Mouse (Mus musculus) lung, embryonic 14.5 days (tissue): ENCODE results near the gene Smarcal1. TPM values are rescaled to one million over a fixed set of nuclear protein-coding genes. Genes with fewer than 3 reads are reported as not detected.

Source experiments
- ATAC-seq: fragments of 200-750 bp; cut with Nextera tagmentation; 2 replicates; pipeline ENCODE4 v1.8.0; 2017; ENCODE audit warnings: mild to moderate bottlenecking, moderate TSS enrichment, moderate library complexity; ENCODE audit not compliant: insufficient read depth
- DNase-seq: peaks from one replicate; pipeline ENCODE4 v3.0.0-alpha.2; 2015
- H3K27ac ChIP-seq: fragments of 300-500 bp; sonication (generic); 2 replicates; pipeline ENCODE4 v1.5.1; 2014; ENCODE audit warnings: low read depth, mild to moderate bottlenecking, moderate library complexity
- H3K27me3 ChIP-seq: fragments of 300-500 bp; sonication (generic); 2 replicates; pipeline ENCODE4 v1.6.1; 2014; ENCODE audit warnings: low read length, control low read depth; ENCODE audit not compliant: insufficient read depth
- H3K36me3 ChIP-seq: fragments of 300-500 bp; sonication (generic); 2 replicates; pipeline ENCODE4 v1.6.1; 2014; ENCODE audit warnings: control low read depth; ENCODE audit not compliant: insufficient read depth
- H3K4me1 ChIP-seq: fragments of 300-500 bp; sonication (generic); 2 replicates; pipeline ENCODE4 v1.6.1; 2014; ENCODE audit warnings: antibody characterized with exemption, control low read depth; ENCODE audit not compliant: insufficient read depth
- H3K4me2 ChIP-seq: fragments of 300-500 bp; sonication (generic); 2 replicates; pipeline ENCODE4 v1.6.1; 2014; ENCODE audit warnings: mild to moderate bottlenecking
- H3K4me3 ChIP-seq: fragments of 300-500 bp; sonication (generic); 2 replicates; pipeline ENCODE4 v1.5.1; 2014; ENCODE audit warnings: low read depth, low read length
- H3K9ac ChIP-seq: fragments of 300-500 bp; sonication (generic); 2 replicates; pipeline ENCODE4 v1.6.1; 2014
- H3K9me3 ChIP-seq: fragments of 300-500 bp; sonication (generic); 2 replicates; pipeline ENCODE4 v1.6.1; 2016; ENCODE audit warnings: low read depth, low read length, control low read depth
- CTCF ChIP-seq: IDR thresholded peaks from 2 replicates; pipeline ENCODE4 v1.5.1; 2016; ENCODE audit warnings: antibody characterized with exemption, low read depth
- WGBS: fragments of 180-500 bp; shearing (Covaris S2); extraction: QIAGEN DNeasy Blood & Tissue Kit; methylation state at CpG from one replicate; pipeline ENCODE4 v1.1.7; 2014; 5-methylcytosine and 5-hydroxymethylcytosine counted together
- polyA plus RNA-seq: library from polyadenylated mRNA; unstranded; fragments of >200 nt; fragmentation: Nextera tagmentation; extraction: Ambion mirVana; gene quantifications from 2 replicates; pipeline ENCODE4 v1.2.1, GENCODE M21; 2014

Gene Smarcal1
- polyA plus RNA-seq, 1 experiment from 2014 or later: 26.7 TPM

- no peak for TF ChIP-seq CTCF
- no peak overlapping the region for H3K27ac ChIP-seq
- peaks cover 71% of the 10 kb centered on the region for H3K36me3 ChIP-seq
- no peaks in the 10 kb centered on the region for H3K9me3 ChIP-seq
- H3K4me3 ChIP-seq: no peak overlapping the region
- no peak for ATAC-seq
- H3K9ac ChIP-seq: no peak overlapping the region
- 84% methylated on average over 6 of the region's 6 CpGs for WGBS
- DNase-seq: no peak
- H3K27me3 ChIP-seq: no peaks in the 10 kb centered on the region
- no peak overlapping the region for H3K4me2 ChIP-seq
- no peaks in the 10 kb centered on the region for H3K4me1 ChIP-seq
Observed at GRCm38 (mm10) chr1:72612172-72612571, 29.1 kb downstream of the Smarcal1 start.

- ATAC-seq: no peak
- no peak overlapping the region for H3K27ac ChIP-seq
- 50% methylated on average over 5 of the region's 5 CpGs for WGBS
- H3K4me3 ChIP-seq: no peak overlapping the region
- peaks cover 21% of the 10 kb centered on the region for H3K36me3 ChIP-seq
- H3K27me3 ChIP-seq: no peaks in the 10 kb centered on the region
- no peak overlapping the region for H3K4me2 ChIP-seq
- TF ChIP-seq CTCF: no peak
- DNase-seq: no peak
- no peaks in the 10 kb centered on the region for H3K4me1 ChIP-seq
- H3K9me3 ChIP-seq: no peaks in the 10 kb centered on the region
- H3K9ac ChIP-seq: no peak overlapping the region
Observed at GRCm38 (mm10) chr1:72635221-72635620, 52.2 kb downstream of the Smarcal1 start.

- 40% methylated on average over 49 of the region's 49 CpGs for WGBS
- Histone ChIP-seq H3K4me2 (peak overlapping the region; percentile 59), H3K36me3 (no peaks in the 10 kb centered on the region), H3K27ac (no peak overlapping the region), H3K4me1 (no peaks in the 10 kb centered on the region), H3K9ac (no peak overlapping the region), H3K4me3 (peak overlapping the region; percentile 25), H3K9me3 (no peaks in the 10 kb centered on the region), H3K27me3 (no peaks in the 10 kb centered on the region)
- peak; percentile 88 for DNase-seq
- TF ChIP-seq CTCF: no peak
- ATAC-seq: peak; percentile 73
Observed at GRCm38 (mm10) chr1:72640658-72641410, 57.8 kb downstream of the Smarcal1 start.

- Histone ChIP-seq H3K27ac (no peak overlapping the region), H3K9ac (no peak overlapping the region), H3K27me3 (no peaks in the 10 kb centered on the region), H3K9me3 (no peaks in the 10 kb centered on the region), H3K4me2 (no peak overlapping the region), H3K36me3 (no peaks in the 10 kb centered on the region), H3K4me1 (no peaks in the 10 kb centered on the region), H3K4me3 (no peak overlapping the region)
- peak; percentile 73 for DNase-seq
- 19% methylated on average over 3 of the region's 3 CpGs for WGBS
- no peak for TF ChIP-seq CTCF
- ATAC-seq: peak; percentile 80; the same call in 1 of the 2 replicates
Observed at GRCm38 (mm10) chr1:72673070-72673469, 90.0 kb downstream of the Smarcal1 start.

Other genes starting within 250 kb of the Smarcal1 start
- gene March4, start 46.3 kb upstream of the Smarcal1 start, polyA plus RNA-seq: not detected in 2 replicates
- not detected in 2 replicates for gene Ankar, start 117.3 kb downstream of the Smarcal1 start, polyA plus RNA-seq
- gene Rpl37a, start 128.0 kb downstream of the Smarcal1 start, polyA plus RNA-seq: 1,954 and 2,151 TPM in 2 replicates
- 321 and 352 TPM in 2 replicates for gene Igfbp2, start 241.3 kb downstream of the Smarcal1 start, polyA plus RNA-seq